Mouse (Mus musculus) lung, postnatal 0 days (tissue): ENCODE measurements around the gene Zfp12. TPM values are rescaled to one million over a fixed set of nuclear protein-coding genes. Genes with fewer than 3 reads are reported as not detected.
"Not testable (repeated sequence)": the region's sequence is repeated elsewhere in the genome, so short reads cannot be mapped to it uniquely, and the experiment has no call there.

Experiments used
- ATAC-seq: fragments of 200-750 bp; cut with Nextera tagmentation; 2 replicates; pipeline ENCODE4 v1.8.0; 2017; ENCODE audit warnings: moderate library complexity
- DNase-seq: peaks from one replicate; pipeline ENCODE4 v3.0.0-alpha.2; 2016; ENCODE audit warnings: low spot score
- H3K27ac ChIP-seq: fragments of 300-500 bp; sonication (generic); 2 replicates; pipeline ENCODE4 v1.5.1; 2014; ENCODE audit warnings: antibody characterized with exemption, mild to moderate bottlenecking, low read length, mixed read lengths
- H3K27me3 ChIP-seq: fragments of 300-500 bp; sonication (generic); replicated peaks from 2 replicates; pipeline ENCODE4 v1.6.1; 2014; ENCODE audit warnings: low read length, mixed read lengths; ENCODE audit not compliant: insufficient read depth
- H3K36me3 ChIP-seq: fragments of 300-500 bp; sonication (generic); 2 replicates; pipeline ENCODE4 v1.6.1; 2014; ENCODE audit warnings: low read length, mixed read lengths; ENCODE audit not compliant: insufficient read depth
- H3K4me1 ChIP-seq: fragments of 300-500 bp; sonication (generic); 2 replicates; pipeline ENCODE4 v1.6.1; 2014; ENCODE audit warnings: antibody characterized with exemption, low read depth, low read length, mixed read lengths; ENCODE audit not compliant: insufficient read depth
- H3K4me2 ChIP-seq: fragments of 300-500 bp; sonication (generic); replicated peaks from 2 replicates; pipeline ENCODE4 v1.6.1; 2014; ENCODE audit warnings: low read depth, mild to moderate bottlenecking, low read length, moderate library complexity, mixed read lengths
- H3K4me3 ChIP-seq: fragments of 300-500 bp; sonication (generic); 2 replicates; pipeline ENCODE4 v1.5.1; 2014; ENCODE audit warnings: low read depth, low read length
- H3K9ac ChIP-seq: fragments of 300-500 bp; sonication (generic); replicated peaks from 2 replicates; pipeline ENCODE4 v1.6.1; 2014; ENCODE audit warnings: low read depth, mild to moderate bottlenecking
- H3K9me3 ChIP-seq: fragments of 300-500 bp; sonication (generic); 2 replicates; pipeline ENCODE4 v1.6.1; 2016; ENCODE audit warnings: low read length, mixed read lengths
- CTCF ChIP-seq: IDR thresholded peaks from 2 replicates; pipeline ENCODE4 v1.5.1; 2016; ENCODE audit warnings: antibody characterized with exemption, mild to moderate bottlenecking
- EP300 ChIP-seq: IDR thresholded peaks from 2 replicates; pipeline ENCODE4 v1.6.1; 2016; ENCODE audit warnings: antibody characterized with exemption, mild to moderate bottlenecking, control low read depth
- WGBS: fragments of 180-500 bp; shearing (Covaris S2); extraction: QIAGEN DNeasy Blood & Tissue Kit; methylation state at CpG from one replicate; pipeline ENCODE4 v1.1.7; 2014; 5-methylcytosine and 5-hydroxymethylcytosine counted together
- polyA plus RNA-seq: library from polyadenylated mRNA; unstranded; fragments of >200 nt; fragmentation: Nextera tagmentation; extraction: Ambion mirVana; gene quantifications from 2 replicates; pipeline ENCODE4 v1.2.1, GENCODE M21; 2015

Zfp12 gene
- polyA plus RNA-seq: 6.7 and 7.5 TPM in 2 replicates

DNA sequence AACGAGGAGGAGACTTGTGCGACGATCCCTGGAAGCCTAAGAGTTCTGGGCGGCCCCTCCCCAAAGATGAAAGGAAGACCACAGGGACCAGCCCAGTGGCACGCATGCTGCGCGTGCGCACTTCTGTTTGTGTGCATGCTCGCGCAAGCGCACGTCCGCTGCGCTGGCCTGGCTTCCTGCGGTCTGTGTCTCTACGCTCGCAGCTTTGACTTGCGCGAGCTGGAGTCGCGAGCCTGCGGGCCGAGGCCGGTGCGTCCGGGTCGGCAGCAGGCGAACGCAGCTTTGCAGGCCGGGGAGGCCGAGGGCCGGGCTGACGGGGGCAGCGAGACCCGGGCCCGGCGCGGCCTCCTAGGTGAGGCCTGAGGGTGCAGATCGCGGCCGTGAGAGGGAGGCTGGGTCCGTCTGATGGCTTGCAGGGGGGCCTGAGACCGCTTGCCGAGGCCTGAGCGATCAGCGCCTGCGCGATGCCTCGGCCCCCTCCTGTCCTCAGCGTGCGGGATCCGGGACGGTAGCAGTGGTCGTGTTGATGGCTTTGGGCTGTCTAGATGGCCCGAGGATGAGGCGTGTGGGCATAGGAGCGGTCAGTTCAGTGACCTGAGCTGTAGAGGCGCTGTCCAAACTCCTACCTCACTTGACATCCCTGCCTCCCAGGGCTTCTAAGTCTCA lies at the start of gene Zfp12:
Gene Zfp12, plus strand, starts transcription at position 136 of the 666 bp plus-strand sequence.
- peak within 1 kb of the TSS; percentile 92 for H3K27ac ChIP-seq
- ATAC-seq: peak; percentile 99
- peak within 1 kb of the TSS; percentile 80 for H3K4me3 ChIP-seq
- under 1% methylated on average over 58 of the region's 58 CpGs for WGBS
- peaks cover 6% of the 10 kb centered on the region; the same call in 1 of the 2 replicates for H3K4me1 ChIP-seq
- H3K27me3 ChIP-seq: no peaks in the 10 kb centered on the region
- 0 out of 2 replicates have a peak, but pooled peaks cover 4% of the 10 kb centered on the region for H3K36me3 ChIP-seq
- peak within 1 kb of the TSS; percentile 90 for H3K4me2 ChIP-seq
- H3K9ac ChIP-seq: peak within 1 kb of the TSS; percentile 85
- DNase-seq: peak; percentile 98
- H3K9me3 ChIP-seq: no peaks in the 10 kb centered on the region
- TF ChIP-seq CTCF (peak; percentile 61), EP300 (no peak)

DNA sequence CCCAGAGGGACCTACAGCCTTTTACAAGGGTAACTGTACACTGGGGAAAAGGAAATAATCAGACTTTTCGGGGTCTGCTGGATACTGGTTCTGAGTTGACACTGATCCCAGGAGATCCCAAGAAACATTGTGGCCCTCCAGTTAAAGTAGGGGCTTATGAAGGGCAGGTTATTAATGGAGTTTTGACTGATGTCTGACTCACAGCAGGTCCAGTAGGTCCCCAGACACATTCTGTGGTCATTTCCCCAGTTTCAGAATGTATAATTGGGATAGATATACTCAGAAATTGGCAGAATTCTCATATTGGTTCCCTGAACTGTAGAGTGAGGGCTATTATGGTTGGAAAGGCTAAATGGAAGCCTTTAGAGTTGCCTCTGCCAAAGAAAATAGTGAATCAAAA lies 46.9 kb upstream of the Zfp12 start:
- H3K9ac ChIP-seq, H3K27me3 ChIP-seq, H3K36me3 ChIP-seq, H3K4me3 ChIP-seq, DNase-seq, H3K4me1 ChIP-seq, H3K9me3 ChIP-seq, H3K4me2 ChIP-seq, ATAC-seq, H3K27ac ChIP-seq: not testable (repeated sequence)
- WGBS: no CpG with 5 or more reads among the region's 1 CpGs

DNA sequence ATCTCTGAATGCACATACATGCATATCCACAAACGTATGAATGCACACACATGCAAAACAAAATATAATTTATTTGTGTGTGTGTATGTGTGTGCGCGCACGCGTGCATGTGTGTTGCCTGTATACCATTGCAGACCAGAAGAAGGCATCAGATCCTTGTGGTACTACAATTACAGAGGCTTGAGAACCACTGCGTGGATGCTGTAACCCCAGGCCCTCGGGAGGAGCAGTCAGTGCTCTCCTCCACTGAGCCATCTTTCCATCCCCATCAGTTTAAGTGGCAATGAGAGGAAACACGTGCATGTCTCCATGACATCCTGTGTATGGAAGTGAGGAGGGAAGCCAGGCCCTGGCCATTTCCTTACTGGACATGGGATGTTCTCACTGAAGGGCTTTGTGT lies 42.2 kb upstream of the Zfp12 start:
- no peak for TF ChIP-seq CTCF
- no peak for TF ChIP-seq EP300
- Histone ChIP-seq H3K4me2 (no peak overlapping the region), H3K36me3 (no peaks in the 10 kb centered on the region), H3K4me1 (no peaks in the 10 kb centered on the region), H3K27ac (no peak overlapping the region), H3K9ac (no peak overlapping the region), H3K27me3 (no peaks in the 10 kb centered on the region), H3K4me3 (no peak overlapping the region), H3K9me3 (no peaks in the 10 kb centered on the region)
- 81% methylated on average over 8 of the region's 8 CpGs for WGBS
- ATAC-seq: no peak
- no peak for DNase-seq

DNA sequence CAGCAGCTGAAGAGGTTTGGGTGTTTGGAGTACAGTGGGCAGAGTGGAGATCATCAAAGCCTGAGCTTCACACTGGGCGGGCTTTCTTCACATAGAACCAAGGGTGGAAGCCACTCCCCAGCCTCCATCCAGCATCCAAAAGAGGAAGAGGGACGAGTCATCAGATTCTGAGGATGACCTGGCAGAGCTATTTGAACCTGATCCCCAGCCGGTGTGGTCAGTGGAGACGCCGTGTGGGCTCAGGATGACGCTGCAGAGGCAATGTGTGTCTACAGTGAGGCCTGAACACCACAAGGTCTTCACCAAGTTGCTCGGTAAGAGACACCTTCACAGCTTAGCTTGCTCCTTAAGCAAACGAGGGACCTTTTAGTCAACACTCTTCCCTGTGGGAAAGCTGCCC lies 40.2 kb upstream of the Zfp12 start:
- not testable (repeated sequence) for H3K9me3 ChIP-seq, H3K27me3 ChIP-seq, H3K4me3 ChIP-seq, H3K36me3 ChIP-seq, H3K27ac ChIP-seq, H3K4me1 ChIP-seq, H3K4me2 ChIP-seq, ATAC-seq, H3K9ac ChIP-seq, DNase-seq
- WGBS: 49% methylated on average over 8 of the region's 8 CpGs

DNA sequence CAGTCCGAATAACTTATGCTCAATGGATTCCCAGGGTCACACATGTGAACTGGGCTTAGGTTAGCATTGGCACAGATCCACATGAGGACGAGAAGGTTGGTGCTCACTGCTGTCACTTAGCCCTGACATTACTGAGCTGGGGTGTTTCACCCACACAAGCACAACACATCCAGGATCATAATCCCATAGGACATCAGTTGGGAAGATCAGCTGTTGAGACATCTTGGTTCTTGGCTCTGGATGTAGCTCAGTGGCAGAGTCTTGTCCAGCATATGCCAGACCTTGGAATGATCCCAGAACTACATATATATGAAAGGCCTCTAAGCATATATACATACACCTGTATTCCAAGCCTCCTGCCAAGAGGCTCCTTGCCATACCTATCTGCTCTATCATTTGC lies 39.8 kb upstream of the Zfp12 start:
- WGBS: 62% methylated on average over 2 of the region's 2 CpGs
- no peak for TF ChIP-seq CTCF
- TF ChIP-seq EP300: no peak
- DNase-seq (no peak), ATAC-seq (no peak)
- H3K27ac ChIP-seq: no peak overlapping the region
- H3K4me2 ChIP-seq: no peak overlapping the region
- H3K36me3 ChIP-seq: no peaks in the 10 kb centered on the region
- no peak overlapping the region for H3K9ac ChIP-seq
- H3K9me3 ChIP-seq: no peaks in the 10 kb centered on the region
- H3K4me1 ChIP-seq: no peaks in the 10 kb centered on the region
- no peak overlapping the region for H3K4me3 ChIP-seq
- no peaks in the 10 kb centered on the region for H3K27me3 ChIP-seq

DNA sequence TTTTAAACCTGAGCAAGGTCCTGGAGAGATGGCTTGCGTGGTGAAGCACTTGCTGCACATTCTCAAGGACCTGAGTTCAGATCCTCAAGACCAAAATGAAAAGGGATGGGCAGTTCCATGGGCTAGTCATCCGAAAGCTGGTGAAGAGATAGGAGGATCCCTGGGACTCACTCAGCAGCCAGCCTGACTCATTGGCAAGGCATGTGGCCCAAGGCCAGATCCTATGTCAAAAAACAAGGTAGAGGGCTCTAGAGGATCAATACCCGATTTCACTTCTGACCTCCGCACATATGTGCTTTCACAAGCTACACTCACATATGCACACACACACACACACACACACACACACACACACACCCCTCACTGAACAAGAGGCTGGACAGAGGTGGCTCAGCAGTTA lies 38.5 kb upstream of the Zfp12 start:
- no peaks in the 10 kb centered on the region for H3K9me3 ChIP-seq
- WGBS: 49% methylated on average over 4 of the region's 4 CpGs
- no peak overlapping the region for H3K9ac ChIP-seq
- H3K36me3 ChIP-seq: no peaks in the 10 kb centered on the region
- no peak for ATAC-seq
- H3K4me2 ChIP-seq: no peak overlapping the region
- DNase-seq: no peak
- no peak overlapping the region for H3K27ac ChIP-seq
- H3K27me3 ChIP-seq: no peaks in the 10 kb centered on the region
- H3K4me3 ChIP-seq: no peak overlapping the region
- H3K4me1 ChIP-seq: no peaks in the 10 kb centered on the region
- no peak for TF ChIP-seq EP300
- no peak for TF ChIP-seq CTCF

DNA sequence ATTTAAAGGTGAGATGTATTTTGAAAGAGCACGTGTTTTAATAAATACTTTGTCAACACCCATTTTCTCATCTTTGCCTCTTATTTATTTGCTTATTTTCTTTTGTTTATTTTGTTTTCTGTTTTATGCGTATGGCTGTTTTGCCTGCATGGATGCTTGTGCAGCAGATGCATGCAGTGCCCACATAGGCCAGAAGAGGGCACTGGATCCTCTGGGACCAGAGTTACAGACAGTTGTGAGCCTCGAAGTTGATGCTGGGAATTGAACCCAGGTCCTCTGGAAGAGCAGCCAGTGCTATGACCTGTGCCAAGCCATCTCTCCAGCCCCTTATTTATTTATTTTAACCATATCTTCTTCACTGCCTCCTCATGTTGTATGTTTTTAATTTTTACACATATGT lies 29.9 kb upstream of the Zfp12 start:
- no peak for TF ChIP-seq EP300
- peak; percentile 31; the same call in 1 of the 2 replicates for TF ChIP-seq CTCF
- H3K9me3 ChIP-seq: no peaks in the 10 kb centered on the region
- H3K4me3 ChIP-seq: no peak overlapping the region
- WGBS: 59% methylated on average over 3 of the region's 3 CpGs
- H3K9ac ChIP-seq: no peak overlapping the region
- H3K27me3 ChIP-seq: no peaks in the 10 kb centered on the region
- no peaks in the 10 kb centered on the region for H3K4me1 ChIP-seq
- no peak for ATAC-seq
- H3K27ac ChIP-seq: no peak overlapping the region
- no peak overlapping the region for H3K4me2 ChIP-seq
- no peak for DNase-seq
- H3K36me3 ChIP-seq: no peaks in the 10 kb centered on the region
